Mouse (Mus musculus): ENCODE results near the gene Akr1b7.

The Akr1b7 gene

DNA sequence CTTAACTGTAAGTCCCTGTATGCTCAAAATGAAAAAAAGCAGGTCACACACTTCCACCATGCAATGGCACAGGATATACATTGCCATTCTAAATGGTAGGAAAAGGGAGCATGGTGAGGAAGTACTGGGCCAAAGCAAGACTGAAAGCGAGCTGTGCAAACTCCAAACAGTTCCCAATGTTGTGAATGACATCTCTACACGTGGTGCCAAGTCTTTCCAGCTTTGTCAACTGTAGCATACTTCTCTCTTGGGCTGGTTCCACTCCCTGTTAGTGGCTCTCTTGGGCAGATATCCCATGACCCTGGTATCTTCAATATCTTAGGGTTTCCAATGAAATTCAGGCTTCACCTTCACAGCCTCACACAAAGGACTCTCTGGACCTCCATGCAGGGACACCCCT, 26.9 kb downstream of the Akr1b7 start:
- no peak for DNase-seq (ENCODE audit: low read depth)

DNA sequence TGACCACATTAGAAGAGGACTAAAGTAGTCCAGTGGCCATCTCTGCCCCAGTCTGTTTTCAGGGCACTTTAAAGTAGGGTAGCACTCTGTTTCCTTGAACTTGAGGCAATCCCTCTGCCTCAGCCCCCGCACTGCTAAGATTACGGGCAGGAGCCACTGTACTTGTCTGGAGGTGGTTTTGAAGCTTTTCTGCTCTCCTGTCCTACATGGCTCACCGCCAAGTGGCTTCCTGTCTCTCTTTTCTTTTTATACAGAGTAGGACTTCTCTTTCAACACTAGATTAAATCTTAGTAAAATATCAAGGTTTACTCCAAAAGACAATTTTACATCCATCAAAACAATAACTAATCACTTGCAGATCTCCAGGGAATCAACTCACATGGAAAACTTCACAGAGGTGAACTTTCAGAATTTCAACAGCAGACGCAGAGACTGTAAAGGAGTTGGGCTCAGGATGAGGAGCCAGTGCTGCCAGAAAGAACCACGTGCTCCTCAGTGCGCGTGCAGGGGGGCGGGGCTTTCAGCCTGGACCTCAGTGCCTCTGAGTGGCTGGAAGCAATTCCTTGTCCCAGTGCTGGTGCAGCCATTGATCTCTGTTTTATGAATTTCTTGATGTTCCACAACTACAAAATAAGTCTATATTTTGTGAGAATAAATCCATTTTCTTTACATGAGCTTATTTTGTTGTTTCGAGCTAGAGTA, 29.6 kb downstream of the Akr1b7 start:
- DNase-seq (ENCODE audit: low read depth) = no peak

DNA sequence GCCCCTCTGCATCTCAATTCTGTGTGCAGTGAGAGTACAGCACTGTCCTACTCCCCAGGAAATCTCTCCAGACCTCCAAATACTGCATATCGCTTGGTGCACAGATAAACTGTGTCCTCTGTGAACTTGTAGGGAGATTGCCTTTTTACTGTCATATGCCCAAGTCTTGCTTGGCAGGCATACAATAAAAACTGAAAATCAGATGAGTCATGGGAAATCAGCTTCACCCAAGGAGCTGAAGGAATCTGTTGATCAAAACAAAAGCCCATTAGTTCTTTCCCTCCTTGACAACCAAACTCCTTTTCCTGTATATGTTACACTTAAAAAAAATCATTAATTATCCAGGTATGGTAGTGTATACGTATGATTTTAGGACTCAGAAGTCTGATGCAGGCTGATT, 31.7 kb downstream of the Akr1b7 start:
- DNase-seq (ENCODE audit: low read depth) = no peak

DNA sequence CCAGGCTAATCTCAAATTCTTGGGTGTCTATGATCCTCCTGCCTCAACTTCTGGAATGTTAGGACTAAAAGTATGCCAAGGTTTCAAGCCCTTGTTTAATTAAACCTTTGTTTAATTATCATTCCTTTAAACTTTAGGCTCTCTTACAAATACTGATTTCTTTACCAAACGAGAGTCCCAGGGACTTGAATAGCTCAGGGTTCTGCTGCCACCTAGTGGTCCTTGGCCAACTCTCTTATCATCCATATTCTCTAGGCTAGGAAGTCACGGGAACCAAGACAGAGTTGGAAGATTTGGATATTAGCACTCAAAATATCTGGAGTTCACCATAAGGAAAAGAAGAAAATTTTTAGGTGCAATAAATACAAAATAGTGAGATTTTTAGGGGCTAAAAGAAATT, 35.8 kb downstream of the Akr1b7 start:
- peak; percentile 62 for DNase-seq (ENCODE audit: low read depth)

DNA sequence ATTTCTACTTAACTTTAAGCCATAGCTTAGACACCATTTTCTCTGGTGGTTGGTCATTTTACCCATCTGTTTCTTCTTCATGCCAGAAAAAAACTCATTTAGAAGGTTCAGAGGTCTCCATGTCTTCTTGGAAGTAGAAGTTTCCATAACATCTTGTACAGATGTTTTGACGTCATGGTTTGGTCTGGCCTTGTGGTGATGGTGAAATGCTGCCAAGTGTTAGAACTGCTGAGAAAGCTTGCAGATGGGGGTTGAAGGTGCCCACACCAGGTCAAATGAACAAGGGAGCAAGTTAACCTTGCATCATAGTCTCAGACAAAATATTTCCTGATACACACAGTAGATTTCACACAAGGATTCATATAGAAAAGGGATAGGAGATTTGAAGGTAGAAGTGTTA, 36.6 kb downstream of the Akr1b7 start:
- no peak for DNase-seq (ENCODE audit: low read depth)

DNA sequence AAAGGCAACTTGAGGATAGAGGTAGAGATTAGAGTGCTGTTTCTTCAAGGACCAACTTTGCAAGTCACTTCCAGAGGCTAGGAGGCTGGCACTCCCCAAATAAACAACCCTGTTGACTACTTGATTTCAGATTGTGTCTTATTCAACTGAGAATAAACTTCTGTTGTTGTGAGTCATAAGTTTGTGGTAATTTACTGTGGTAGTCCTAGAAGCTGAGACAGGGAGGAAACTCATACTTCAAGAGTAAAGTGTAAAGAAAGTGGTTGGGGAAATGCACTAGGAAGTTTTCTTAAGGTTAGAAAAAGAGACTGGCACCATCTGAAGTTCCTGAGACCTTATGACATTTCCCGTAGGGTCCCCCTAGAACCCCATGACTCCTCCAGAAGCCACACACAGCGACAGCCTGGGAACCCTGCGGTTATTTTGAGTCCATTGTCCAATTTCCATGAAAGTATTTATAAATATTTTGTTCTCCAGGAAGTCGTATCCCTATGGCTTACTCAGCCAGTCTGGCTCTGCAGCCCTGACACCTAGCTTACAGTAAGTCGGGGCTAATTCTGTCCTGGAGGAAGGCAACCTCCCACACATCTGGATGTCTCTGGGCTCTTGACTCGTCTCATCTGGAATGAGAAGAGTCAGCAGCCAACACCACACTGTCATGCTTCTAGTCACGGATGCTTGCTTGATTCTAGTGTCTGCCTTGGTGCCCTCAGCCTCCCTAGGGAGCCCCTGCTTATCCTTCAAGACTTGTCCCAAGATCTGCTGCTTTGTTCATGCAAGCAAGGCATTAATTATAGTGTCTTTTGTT, 41.0 kb downstream of the Akr1b7 start:
- DNase-seq (ENCODE audit: low read depth) = no peak

DNA sequence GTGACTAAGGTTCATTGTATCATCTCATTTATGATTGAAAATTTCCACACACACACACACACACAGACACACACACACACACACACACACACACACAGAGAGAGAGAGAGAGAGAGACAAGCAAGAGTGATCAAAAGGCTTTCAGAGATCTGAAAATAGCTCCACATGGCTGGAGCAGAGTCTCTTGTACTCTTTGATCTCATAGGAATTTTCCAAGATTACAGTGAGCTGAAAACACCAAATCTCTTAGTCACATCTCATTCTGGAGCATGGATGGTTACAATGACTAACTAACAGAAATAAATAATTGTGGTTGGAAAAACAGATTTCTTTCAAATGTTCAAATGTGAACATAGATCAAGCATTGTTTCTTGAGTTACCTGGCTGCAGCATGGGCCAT, 47.3 kb downstream of the Akr1b7 start:
- no peak for DNase-seq (ENCODE audit: low read depth)

DNA sequence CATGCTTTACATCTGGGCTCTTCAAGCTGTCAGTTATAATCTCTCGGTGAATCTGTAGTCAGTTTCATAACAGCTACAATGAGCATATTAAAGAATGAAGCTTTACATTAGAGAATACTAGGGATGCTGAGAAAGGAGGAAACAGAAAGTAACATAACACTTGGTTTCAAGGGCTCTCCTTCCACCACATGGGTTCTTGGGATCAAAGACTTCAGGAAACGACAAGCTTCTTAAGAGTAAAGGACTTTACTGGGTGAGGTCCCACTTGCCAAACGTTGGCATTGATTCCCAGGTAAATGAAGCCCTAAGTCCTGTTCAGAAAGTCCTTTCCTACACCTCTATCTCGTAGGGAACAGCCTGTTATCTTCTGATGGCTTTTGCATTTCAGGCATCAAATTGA, 48.5 kb downstream of the Akr1b7 start:
- no peak for DNase-seq (ENCODE audit: low read depth)

DNA sequence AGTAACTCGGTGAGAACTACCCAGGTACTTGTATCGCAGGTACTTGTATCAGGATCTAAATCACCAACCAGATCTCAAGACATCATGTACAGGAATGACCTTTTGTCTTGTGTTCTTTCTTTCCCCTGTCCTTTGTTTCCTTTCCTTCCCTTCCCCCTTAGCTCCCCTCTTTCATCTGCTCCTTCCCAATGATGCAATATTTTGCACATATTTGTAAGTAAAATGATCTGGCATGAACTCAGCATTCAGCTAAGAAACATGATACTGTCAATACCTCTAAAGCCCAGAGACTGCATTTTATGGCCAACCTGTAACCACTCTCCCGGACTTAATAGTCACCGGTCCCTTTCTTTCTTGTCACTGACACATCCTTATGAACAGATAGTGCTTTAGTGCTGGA, 51.4 kb downstream of the Akr1b7 start:
- no peak for DNase-seq (ENCODE audit: low read depth)

DNA sequence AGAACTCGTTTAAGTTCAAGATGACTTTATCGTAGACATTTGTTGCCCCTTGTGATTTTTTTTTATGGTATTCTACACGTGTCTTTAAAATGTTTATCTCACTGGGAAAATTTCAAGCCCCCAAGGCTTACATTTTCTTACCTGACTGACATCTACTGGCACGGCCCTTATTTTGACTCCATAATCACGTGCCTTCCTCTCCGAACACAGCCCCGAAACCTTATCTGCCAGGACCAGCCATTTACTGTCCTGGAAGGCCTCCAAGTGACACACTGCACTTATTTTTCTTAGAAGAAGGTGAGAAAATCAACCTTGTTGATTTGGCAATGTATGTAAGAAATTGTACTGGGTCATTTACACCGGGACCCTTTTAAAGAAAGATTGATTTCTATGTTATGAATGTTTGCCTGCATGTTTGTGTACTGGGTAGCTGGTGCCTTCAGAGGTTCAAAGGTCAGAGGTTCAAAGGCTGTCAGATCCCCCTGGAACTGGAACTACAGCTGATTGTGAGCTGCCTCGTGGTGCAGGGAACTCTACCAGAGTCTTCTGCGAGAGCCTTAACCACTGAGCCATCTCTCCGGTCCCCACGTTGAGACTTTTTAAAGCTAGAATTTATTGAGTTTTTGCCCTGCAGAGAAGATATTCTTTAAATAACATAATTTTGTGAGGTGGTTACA, 59.4 kb downstream of the Akr1b7 start:
- peak; percentile 43 for DNase-seq (ENCODE audit: low read depth)

Measured in c-Kit-positive CD71-negative TER-119-negative erythroid progenitor cells, embryonic 14.5 days (primary cell).